Mouse (Mus musculus) erythroblast, embryonic 14.5 days (primary cell): ENCODE results near the gene Tmcc2. TPM values are rescaled to one million over a fixed set of nuclear protein-coding genes. Genes with fewer than 3 reads are reported as not detected.

Source experiments
- H3K27me3 ChIP-seq: 2 replicates; pipeline ENCODE4 v1.6.1; 2012; ENCODE audit warnings: inconsistent platforms; ENCODE audit not compliant: control insufficient read depth
- H3K36me3 ChIP-seq: 2 replicates; pipeline ENCODE4 v1.6.1; 2012; ENCODE audit warnings: mild to moderate bottlenecking, inconsistent platforms; ENCODE audit not compliant: control insufficient read depth
- H3K4me1 ChIP-seq: 2 replicates; pipeline ENCODE4 v1.6.1; 2012; ENCODE audit warnings: inconsistent platforms; ENCODE audit not compliant: control insufficient read depth
- H3K4me3 ChIP-seq: replicated peaks from 2 replicates; pipeline ENCODE3; 2012; ENCODE audit warnings: moderate library complexity, mild to moderate bottlenecking, inconsistent platforms
- H3K9me3 ChIP-seq: 2 replicates; pipeline ENCODE4 v1.6.1; 2012; ENCODE audit warnings: low read length, inconsistent platforms, mixed read lengths; ENCODE audit not compliant: control insufficient read depth
- GATA1 ChIP-seq: IDR thresholded peaks from 2 replicates; pipeline ENCODE4 v1.6.1; 2012; ENCODE audit warnings: low read length, inconsistent platforms, mixed read lengths
- TAL1 ChIP-seq: IDR thresholded peaks from 3 replicates; pipeline ENCODE4 v1.6.1; 2012; ENCODE audit warnings: low read length, inconsistent platforms, mixed read lengths
- polyA plus RNA-seq: library from polyadenylated mRNA; stranded (reverse); fragments of >175 nt; gene quantifications from 2 replicates; pipeline ENCODE4 v1.2.3, GENCODE M21; 2012

Tmcc2 gene
- polyA plus RNA-seq, 1 experiment, result 495 TPM

DNA sequence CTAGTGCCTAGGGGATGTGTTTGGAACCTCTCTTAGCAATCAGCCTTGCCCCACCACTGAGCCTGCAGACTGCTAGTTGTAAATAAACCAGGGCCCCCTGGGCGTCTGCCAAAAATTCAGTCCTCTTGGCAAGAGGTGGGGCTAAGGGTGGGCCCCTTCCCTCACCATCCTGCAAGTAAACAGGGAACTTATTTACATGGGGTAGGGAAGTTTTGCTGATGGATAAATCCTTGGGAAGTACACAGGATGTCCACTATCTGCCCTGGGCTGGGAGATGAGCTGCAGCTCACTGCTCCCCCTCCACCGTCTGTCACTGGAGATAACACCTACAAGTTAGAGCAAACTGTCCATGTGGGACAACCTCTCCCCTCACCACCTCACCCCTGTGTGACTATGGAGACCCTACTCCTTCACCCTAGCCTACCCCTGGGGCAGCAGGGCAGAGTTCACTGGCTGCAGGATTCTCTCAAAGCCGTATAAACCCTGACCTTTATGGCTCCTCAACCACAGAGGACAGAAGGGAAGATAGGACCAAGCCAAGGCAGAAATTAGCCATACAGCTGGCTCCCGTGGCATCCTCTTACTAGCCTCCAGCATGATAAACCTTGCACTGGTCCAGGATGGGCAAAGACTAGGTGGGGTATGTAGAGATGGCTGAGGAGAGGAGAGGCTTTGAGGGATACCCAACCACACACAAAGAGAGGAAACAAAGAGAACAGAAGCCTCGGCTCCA lies 16.8 kb downstream of the Tmcc2 start:
- no peaks in the 10 kb centered on the region for H3K27me3 ChIP-seq
- peaks cover 99% of the 10 kb centered on the region for H3K4me1 ChIP-seq

DNA sequence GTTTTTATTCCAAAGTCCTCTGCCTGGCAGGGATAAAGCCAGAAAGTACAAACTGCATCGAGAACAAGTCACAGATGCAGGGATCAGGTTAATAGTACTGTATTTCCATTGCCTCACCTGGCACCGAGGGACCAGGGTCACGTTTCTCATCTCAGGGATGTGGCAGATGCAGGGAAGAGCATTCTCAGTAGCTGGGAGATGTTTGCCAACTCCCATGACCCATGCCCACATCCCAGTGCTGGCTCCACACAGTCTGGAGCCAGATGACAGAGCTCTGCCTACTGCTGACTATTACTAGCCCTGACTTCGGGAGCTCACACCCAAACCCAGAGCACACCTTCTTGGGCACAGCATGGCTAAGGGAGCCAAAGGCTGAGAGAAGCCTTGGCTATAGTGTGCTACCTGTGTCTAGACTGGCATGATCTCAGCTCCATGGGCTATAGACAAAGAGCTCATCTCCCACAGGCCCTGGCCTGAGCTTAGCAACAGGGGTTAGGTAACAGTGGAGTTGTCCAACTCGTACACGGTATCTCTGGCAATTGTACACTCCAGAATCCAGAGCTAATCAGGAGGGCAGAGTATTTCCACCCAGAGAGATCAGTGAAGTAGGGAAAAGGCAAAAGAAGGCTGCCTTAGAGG lies 18.1 kb downstream of the Tmcc2 start:
- H3K9me3 ChIP-seq, result no peaks in the 10 kb centered on the region
- H3K4me3 ChIP-seq, result peak overlapping the region; percentile 60
- H3K36me3 ChIP-seq, result peaks cover 100% of the 10 kb centered on the region
- peaks cover 98% of the 10 kb centered on the region for H3K4me1 ChIP-seq
- TF ChIP-seq GATA1, result no peak
- no peak for TF ChIP-seq TAL1
- no peaks in the 10 kb centered on the region for H3K27me3 ChIP-seq

More for the DNA sequence above, 16.8 kb downstream of the Tmcc2 start:
- peak; percentile 89 for TF ChIP-seq TAL1
- TF ChIP-seq GATA1, result peak; percentile 89
- Histone ChIP-seq H3K9me3 (no peaks in the 10 kb centered on the region), H3K36me3 (peaks cover 100% of the 10 kb centered on the region), H3K4me3 (peak overlapping the region; percentile 60)

DNA sequence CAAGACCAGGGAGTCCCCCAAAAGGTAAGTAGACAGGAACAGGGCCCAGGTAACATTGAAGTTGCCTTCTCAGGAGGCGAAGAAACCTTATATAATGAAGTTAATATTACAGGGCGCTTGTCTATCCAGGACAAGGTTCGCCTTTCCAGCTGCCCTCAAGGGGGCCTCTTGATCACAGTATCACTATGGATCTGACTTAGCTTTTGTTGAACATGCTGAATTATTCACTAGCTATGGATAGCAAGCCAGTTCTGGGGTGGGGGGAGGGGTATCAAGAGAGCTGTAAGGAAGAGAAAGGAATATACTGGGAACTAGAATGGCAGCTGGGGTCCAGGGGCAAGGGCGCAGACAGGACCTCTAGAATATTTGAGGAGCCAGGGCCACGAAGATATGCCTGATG lies 18.7 kb downstream of the Tmcc2 start:
- Histone ChIP-seq H3K9me3 (no peaks in the 10 kb centered on the region), H3K4me3 (peak overlapping the region; percentile 60), H3K36me3 (peaks cover 97% of the 10 kb centered on the region), H3K27me3 (no peaks in the 10 kb centered on the region), H3K4me1 (peaks cover 94% of the 10 kb centered on the region)
- TF ChIP-seq GATA1 (no peak), TAL1 (no peak)

DNA sequence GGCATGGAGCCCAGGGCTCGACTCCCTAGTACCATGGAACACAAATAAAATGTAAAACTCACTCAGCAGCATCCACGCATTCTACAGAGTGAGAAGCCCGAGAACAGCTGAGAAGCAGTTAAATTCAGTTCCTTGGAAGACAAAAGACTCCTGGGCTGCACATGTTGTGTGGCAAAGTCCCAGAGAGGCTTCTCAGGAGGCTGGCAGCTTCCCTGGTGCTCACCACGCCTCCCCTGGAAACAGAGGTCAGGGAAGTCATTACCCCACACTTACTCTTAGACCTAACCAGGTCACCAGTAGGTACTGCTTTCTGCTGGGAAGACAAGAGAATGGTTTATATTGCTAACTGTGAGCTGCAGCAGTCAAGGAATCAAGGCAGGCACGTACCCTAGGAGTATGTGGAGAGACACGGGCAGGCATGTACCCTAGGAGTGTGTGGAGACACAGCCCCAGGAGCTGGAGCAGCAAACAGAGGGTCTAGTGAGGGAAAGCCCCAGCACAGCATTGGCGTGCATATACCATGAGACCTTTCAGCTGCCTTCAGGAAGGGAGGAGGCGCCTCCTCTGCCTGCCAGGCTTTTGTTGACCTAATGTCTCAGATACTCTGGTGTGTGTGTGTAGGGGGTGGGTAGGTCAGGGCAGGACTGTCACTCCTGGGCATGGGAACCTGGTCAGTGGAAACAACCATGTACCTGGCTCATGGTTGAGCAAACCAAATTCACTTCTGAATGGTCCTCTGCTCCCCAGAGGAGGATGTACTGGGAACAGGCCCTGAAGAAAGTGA lies 19.6 kb downstream of the Tmcc2 start:
- Histone ChIP-seq H3K4me1 (peaks cover 87% of the 10 kb centered on the region), H3K4me3 (peak overlapping the region; percentile 7), H3K27me3 (no peaks in the 10 kb centered on the region), H3K36me3 (peaks cover 97% of the 10 kb centered on the region), H3K9me3 (no peaks in the 10 kb centered on the region)
- TF ChIP-seq TAL1 (no peak), GATA1 (no peak)

DNA sequence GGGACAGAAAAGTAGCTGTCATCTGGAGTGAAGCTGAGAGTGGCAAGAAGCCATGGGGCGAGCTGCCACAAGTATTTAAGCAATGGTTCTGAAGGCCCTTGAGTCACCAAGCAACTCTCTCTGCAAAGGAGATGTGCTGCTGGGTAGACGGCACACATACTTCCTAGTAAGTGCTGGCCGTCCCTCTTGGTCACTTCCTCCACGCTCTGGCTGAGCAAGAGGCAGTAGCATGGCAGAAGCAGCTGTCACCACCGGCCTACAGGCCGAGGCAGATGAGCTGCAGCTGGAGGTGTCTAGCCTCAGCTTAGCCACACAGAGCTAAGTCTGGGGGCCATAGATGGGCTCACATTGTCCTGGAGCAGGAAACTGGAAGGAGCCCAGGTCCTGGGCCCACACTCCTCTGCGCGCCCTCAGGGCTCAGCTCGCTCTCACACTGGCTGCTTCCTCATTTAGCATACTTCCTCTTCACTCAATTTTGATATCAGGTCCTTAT lies 20.4 kb downstream of the Tmcc2 start:
- Histone ChIP-seq H3K9me3 (no peaks in the 10 kb centered on the region), H3K27me3 (no peaks in the 10 kb centered on the region), H3K36me3 (peaks cover 97% of the 10 kb centered on the region), H3K4me3 (no peak overlapping the region), H3K4me1 (peaks cover 87% of the 10 kb centered on the region)
- TF ChIP-seq GATA1 (no peak), TAL1 (no peak)

DNA sequence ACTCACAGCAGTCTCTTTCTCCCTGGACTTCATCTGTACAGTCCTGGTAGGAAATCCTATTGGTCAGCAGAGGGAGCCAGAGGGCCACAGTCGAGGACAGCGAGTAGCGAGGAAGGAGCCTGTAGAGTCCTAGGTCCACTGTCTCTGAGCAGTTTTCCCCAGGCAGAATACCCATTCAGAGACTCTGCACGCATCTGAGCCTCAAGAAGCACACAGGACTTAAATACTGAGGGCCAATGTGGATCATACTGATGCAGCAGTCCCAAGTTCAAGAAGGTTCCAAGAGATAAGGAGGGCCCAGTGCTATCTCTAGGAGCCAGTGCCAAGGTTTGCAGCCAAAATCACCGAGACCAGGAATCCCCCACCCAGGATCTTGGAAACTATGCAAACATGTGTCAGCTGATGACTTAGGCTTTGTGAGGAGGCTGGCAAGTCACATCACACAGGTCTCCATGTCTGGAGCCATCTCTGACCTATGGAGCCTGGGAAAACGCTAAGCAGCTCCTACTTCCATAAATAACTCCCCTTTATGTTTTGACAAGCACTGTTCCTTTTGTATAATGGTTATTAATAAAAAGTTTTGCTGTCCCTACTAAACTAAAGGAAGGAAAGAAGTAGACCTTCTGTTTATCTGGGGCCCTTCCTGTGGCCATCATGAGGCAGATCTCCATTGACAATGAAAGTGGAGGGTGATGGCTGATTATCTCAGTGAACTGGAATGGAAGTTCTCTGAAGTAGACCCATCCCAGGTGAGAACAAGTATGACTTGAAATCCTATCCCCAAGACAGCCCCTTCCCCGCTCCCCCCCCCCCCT lies 23.2 kb downstream of the Tmcc2 start:
- H3K4me3 ChIP-seq, result peak overlapping the region; percentile 77
- H3K4me1 ChIP-seq, result peaks cover 86% of the 10 kb centered on the region
- peaks cover 97% of the 10 kb centered on the region for H3K36me3 ChIP-seq
- no peaks in the 10 kb centered on the region for H3K9me3 ChIP-seq
- H3K27me3 ChIP-seq, result no peaks in the 10 kb centered on the region
- peak; percentile 100 for TF ChIP-seq GATA1
- peak; percentile 100 for TF ChIP-seq TAL1

DNA sequence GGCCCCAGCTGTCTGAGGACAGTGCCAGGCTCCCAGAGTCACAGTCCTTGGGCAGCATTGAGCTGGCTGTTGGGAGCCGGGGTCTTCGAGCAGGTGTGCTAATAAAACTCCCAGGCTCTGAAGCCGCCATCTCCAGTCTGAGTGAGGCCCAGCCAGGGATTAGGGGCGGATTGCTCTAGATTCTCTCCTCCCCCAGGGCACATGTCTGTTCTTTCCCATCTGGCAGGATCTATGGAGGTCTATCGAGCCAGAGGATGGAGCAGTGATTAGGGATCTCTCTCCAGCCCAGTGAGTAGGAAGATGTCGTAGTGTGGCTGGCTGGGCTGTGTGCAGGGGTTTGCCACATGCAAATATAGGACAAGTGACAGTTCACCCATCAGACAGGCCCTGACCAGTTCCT lies 24.1 kb downstream of the Tmcc2 start:
- H3K9me3 ChIP-seq, result no peaks in the 10 kb centered on the region
- peak overlapping the region; percentile 77 for H3K4me3 ChIP-seq
- no peaks in the 10 kb centered on the region for H3K27me3 ChIP-seq
- H3K4me1 ChIP-seq, result peaks cover 86% of the 10 kb centered on the region
- TF ChIP-seq TAL1, result no peak
- H3K36me3 ChIP-seq, result peaks cover 97% of the 10 kb centered on the region

DNA sequence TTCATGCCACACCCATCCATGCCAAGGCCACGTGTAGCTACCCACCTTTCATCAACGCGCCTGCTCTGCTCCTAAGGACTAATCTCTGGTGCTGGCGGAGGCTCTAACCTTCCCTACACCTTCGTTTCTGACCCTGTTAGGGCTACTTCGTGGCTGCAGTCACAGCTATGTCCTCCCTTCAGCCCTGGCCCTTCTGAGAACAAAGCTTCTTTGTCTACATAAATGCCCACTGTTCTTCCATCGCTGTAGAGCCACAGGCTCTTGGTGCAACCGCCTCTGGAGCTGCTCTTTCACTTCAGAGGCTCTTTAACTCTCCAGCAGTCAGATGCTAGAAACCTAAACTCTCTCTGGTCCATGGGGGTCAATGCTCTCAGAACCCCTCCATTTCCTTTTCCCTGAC lies 24.8 kb downstream of the Tmcc2 start:
- H3K9me3 ChIP-seq, result no peaks in the 10 kb centered on the region
- TF ChIP-seq GATA1 (no peak), TAL1 (no peak)
- peak overlapping the region; percentile 77 for H3K4me3 ChIP-seq
- peaks cover 97% of the 10 kb centered on the region for H3K36me3 ChIP-seq
- peaks cover 86% of the 10 kb centered on the region for H3K4me1 ChIP-seq
- H3K27me3 ChIP-seq, result no peaks in the 10 kb centered on the region
